ENCODE assay signal across 11 mouse cellular contexts in genomic region chr3:96000921-96001501, GRCm38 (mm10). TPM values are rescaled to one million over a fixed set of nuclear protein-coding genes. Genes with fewer than 3 reads are reported as not detected.
DNase-seq lines count a peak whose midpoint lies in the region; ATAC-seq and TF ChIP-seq lines count a peak whose summit lies in the region.
"Had no signal": no experiment of that assay in that cellular context is flagged by ENCODE, and none has a peak within 500 bp of the region (broad histone marks: within the 10 kb centered on the region; RNA-seq: fewer than 3 reads in every experiment).

No protein-coding gene starts in this region.

- peak; percentile 40 for DNase-seq in gastrocnemius, adult 2 months
- no peak for DNase-seq in gastrocnemius, adult 8-10 months (ENCODE audit: low spot score in 2 of 2)
- DNase-seq in right cerebral cortex, adult 18-20 months: peak; percentile 57
- no peak for DNase-seq in right cerebral cortex, postnatal 14 days
- no peak for DNase-seq in kidney, adult 8-10 months
- no peak for DNase-seq in forebrain, embryonic 14.5 days (ENCODE audit: low spot score)
- DNase-seq: lung, adult 18-20 months; thymus, adult 18-20 months had no signal

- H3K9me3 ChIP-seq in forebrain, embryonic 14.5 days (replicated peaks; ENCODE audit: control insufficient read depth, low read length): no peaks in the 10 kb centered on the region

- H3K9ac ChIP-seq in forebrain, embryonic 14.5 days (ENCODE audit: low read length): no peak overlapping the region

- H3K36me3 ChIP-seq in forebrain, embryonic 14.5 days (ENCODE audit: control insufficient read depth, insufficient read depth, low read length): no peaks in the 10 kb centered on the region

- intact Hi-C loops in gastrocnemius, adult 2 months (cut with DNase I): no loop called here

- no peaks in the 10 kb centered on the region for H3K27me3 ChIP-seq in forebrain, embryonic 14.5 days (replicated peaks; ENCODE audit: control insufficient read depth, insufficient read depth, low read length)

- WGBS in olfactory bulb, adult 2 months: 20% methylated on average over 9 of the region's 9 CpGs
- 75% methylated on average over 9 of the region's 9 CpGs for WGBS in forebrain, embryonic 14.5 days

- no peak for TF ChIP-seq CTCF in gastrocnemius, adult 2 months (IDR thresholded peaks at IDR 0.05)
- TF ChIP-seq CTCF in olfactory bulb, adult 2 months (IDR thresholded peaks at IDR 0.05; ENCODE audit: insufficient read depth, low read depth, low read length): no peak

- no peak overlapping the region for H3K4me3 ChIP-seq in gastrocnemius, adult 2 months
- no peak overlapping the region for H3K4me3 ChIP-seq in olfactory bulb, adult 2 months (ENCODE audit: insufficient read depth, low read depth, low read length)
- no peak overlapping the region for H3K4me3 ChIP-seq in forebrain, embryonic 14.5 days (ENCODE audit: low read depth, low read length)

- H3K4me1 ChIP-seq in olfactory bulb, adult 2 months (ENCODE audit: control insufficient read depth, insufficient read depth, low read length): peaks cover 34% of the 10 kb centered on the region
- H3K4me1 ChIP-seq in forebrain, embryonic 14.5 days (ENCODE audit: control insufficient read depth, insufficient read depth, low read length): peaks cover 16% of the 10 kb centered on the region

- ATAC-seq in granulocyte monocyte progenitor cell, adult 5-6 weeks (replicated peaks; ENCODE audit: poor library complexity, severe bottlenecking): peak; percentile 88
- no peak for ATAC-seq in forebrain, embryonic 14.5 days
- ATAC-seq: activated CD4-positive, CD25-positive, alpha-beta regulatory T cell, adult 4 months had no signal

- TF ChIP-seq POLR2A in olfactory bulb, adult 2 months (IDR thresholded peaks at IDR 0.05; ENCODE audit: insufficient read depth, low read depth, low read length): no peak

- H3K4me2 ChIP-seq in forebrain, embryonic 14.5 days (ENCODE audit: low read length): no peak overlapping the region

- peak overlapping the region; percentile 82 for H3K27ac ChIP-seq in gastrocnemius, adult 2 months
- peak overlapping the region; percentile 96 for H3K27ac ChIP-seq in olfactory bulb, adult 2 months (ENCODE audit: insufficient read depth, low read depth, low read length)
- no peak overlapping the region for H3K27ac ChIP-seq in forebrain, embryonic 14.5 days (ENCODE audit: low read depth, low read length)

RNA-seq across cellular contexts. Expression of gene Plekho1, which starts 5.2 kb away (rescaled TPM):
- total RNA-seq in gastrocnemius, adult 2 months (2021): 10 to 100 TPM; 14.2 to 19.3 TPM
- total RNA-seq in gastrocnemius, adult 8-10 months (2022): 10 to 100 TPM; 11.3 to 16.5 (median 12.9) TPM
- 45.7 and 59.7 TPM in 2 replicates for total RNA-seq in granulocyte monocyte progenitor cell, adult 5-6 weeks (2014; fragmentation: Nextera tagmentation)
- 30.2 and 31.3 TPM in 2 replicates for total RNA-seq in granulocyte monocyte progenitor cell, adult 5-6 weeks (2017)
- not detected in 2 replicates for polyA plus RNA-seq in olfactory bulb, adult 2 months (2012; ENCODE audit: insufficient read depth, insufficient read length, low replicate concordance, missing spikeins)
- polyA plus RNA-seq in forebrain, embryonic 14.5 days (2014; fragmentation: Nextera tagmentation; extraction: Ambion mirVana): 67.4 and 75.6 TPM in 2 replicates

RNA-seq across cellular contexts. Expression of gene Vps45, which starts 57.3 kb away (rescaled TPM):
- total RNA-seq in gastrocnemius, adult 2 months (2021): 10 to 100 TPM; 15.0 to 22.7 TPM
- 10 to 100 TPM; 11.3 to 16.8 (median 16.2) TPM for total RNA-seq in gastrocnemius, adult 8-10 months (2022)
- 16.8 and 56.2 TPM in 2 replicates for total RNA-seq in granulocyte monocyte progenitor cell, adult 5-6 weeks (2014; fragmentation: Nextera tagmentation)
- 13.1 and 13.6 TPM in 2 replicates for total RNA-seq in granulocyte monocyte progenitor cell, adult 5-6 weeks (2017)
- not detected in 2 replicates for polyA plus RNA-seq in olfactory bulb, adult 2 months (2012; ENCODE audit: insufficient read depth, insufficient read length, low replicate concordance, missing spikeins)
- polyA plus RNA-seq in forebrain, embryonic 14.5 days (2014; fragmentation: Nextera tagmentation; extraction: Ambion mirVana): 48.3 and 54.8 TPM in 2 replicates

Comparison
In these comparisons a context has a peak if more than half of its experiments do, and no peak if none do; other contexts are left out.
1. DNase-seq: peak in gastrocnemius, adult 2 months (single experiment) and right cerebral cortex, adult 18-20 months (single experiment); none in gastrocnemius, adult 8-10 months (0 of 2), right cerebral cortex, postnatal 14 days (single experiment), kidney, adult 8-10 months (0 of 2) and forebrain, embryonic 14.5 days (single experiment).